Mouse (Mus musculus): ENCODE data around the gene Pnma1. TPM values are rescaled to one million over a fixed set of nuclear protein-coding genes. Genes with fewer than 3 reads are reported as not detected.

Pnma1 gene
- total and polyA plus RNA-seq, 2 experiments from 2014 or later = 12.0 to 13.9 TPM

DNA sequence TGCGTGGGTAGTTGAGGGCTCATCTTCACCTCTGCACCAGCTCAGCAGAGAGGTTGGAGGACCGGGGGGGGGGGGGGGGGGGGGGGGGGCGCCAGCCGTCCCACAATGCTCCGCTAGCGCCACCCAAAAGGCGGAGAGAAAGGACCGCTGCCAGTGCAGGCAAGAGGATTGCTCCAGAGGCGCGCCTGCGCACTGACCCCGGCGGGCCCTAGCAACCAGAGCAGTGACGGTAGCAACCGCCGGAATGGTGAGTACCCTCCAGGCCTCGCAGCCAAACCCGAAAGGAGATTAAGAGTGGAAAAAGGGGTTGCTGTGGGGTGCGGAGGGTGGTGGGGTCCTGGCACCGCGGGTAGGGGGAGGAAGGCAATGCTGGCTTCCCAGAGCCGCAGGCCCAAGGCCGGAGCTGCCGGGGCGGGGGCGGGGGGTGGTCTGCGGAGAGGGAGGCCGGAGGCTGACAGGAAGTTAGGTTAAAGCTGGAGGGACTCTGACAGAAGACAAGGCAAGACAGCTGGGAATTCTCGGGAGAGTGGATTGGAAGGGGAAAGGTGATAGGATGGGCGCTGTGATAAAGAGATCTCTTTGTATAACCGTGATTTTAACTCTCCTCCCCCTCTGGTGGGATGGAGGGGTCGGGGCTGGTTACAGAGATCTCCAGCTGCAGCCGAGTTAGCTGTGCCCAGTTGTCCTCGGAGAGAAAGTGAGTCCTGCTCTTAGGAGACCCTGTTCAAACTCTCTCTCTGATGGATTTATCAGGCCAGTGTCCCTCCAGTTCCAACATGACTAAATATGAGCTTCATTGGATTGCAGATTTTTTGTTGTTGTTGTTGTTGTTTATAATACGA is 33.9 kb downstream of the Pnma1 start, which contains the start of gene Dnal1:
TSS of gene Dnal1 (plus strand) at position 214 of the 842 bp plus-strand sequence.
- peak; percentile 99 for ATAC-seq
- H3K9me3 ChIP-seq (ENCODE audit: low read length) = no peaks in the 10 kb centered on the region

GRCm38 (mm10) chr12:84113676-84114075 is 34.6 kb downstream of the Pnma1 start:
- peak overlapping the region; percentile 67 for H3K4me2 ChIP-seq (ENCODE audit: low read depth)
- TF ChIP-seq CTCF (IDR thresholded peaks at IDR 0.05; ENCODE audit: low read depth) = no peak
- 34% methylated on average over 6 of the region's 6 CpGs for WGBS

More for the DNA sequence above, 33.9 kb downstream of the Pnma1 start, which contains the start of gene Dnal1:
- Histone ChIP-seq H3K4me2 (ENCODE audit: low read depth) (peak within 1 kb of the TSS; percentile 67), H3K9ac (peak within 1 kb of the TSS; percentile 73), H3K36me3 (ENCODE audit: insufficient read depth) (no peaks in the 10 kb centered on the region), H3K27ac (ENCODE audit: low read depth, low read length) (peak within 1 kb of the TSS; percentile 74), H3K4me3 (ENCODE audit: low read depth, low read length) (peak within 1 kb of the TSS; percentile 85), H3K27me3 (ENCODE audit: insufficient read depth, low read length) (no peaks in the 10 kb centered on the region), H3K4me1 (ENCODE audit: insufficient read depth) (peaks cover 6% of the 10 kb centered on the region; the same call in 1 of the 2 replicates)
- TF ChIP-seq CTCF (IDR thresholded peaks at IDR 0.05; ENCODE audit: low read depth) = peak; percentile 37
- WGBS = 2% methylated on average over 32 of the region's 35 CpGs
- peak; percentile 93 for DNase-seq

DNA sequence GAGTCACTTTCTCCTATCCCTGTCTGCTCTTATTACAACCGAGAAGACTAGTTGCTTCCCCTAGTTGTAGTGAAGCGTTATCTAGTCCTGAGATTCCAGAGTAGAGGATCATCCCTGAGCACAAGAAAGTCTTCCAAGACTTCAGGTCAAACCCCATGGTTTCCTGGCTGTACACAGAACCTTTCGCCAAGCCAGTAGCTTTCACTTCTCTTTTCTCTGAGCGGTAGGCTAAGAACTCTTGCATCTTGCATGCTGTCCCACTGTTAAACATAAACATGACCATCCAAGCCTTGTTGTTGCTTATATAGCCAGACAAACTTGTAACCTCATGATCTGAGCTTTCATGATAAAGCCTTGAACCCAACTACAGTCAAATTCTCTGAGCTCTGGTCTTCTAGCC is 37.5 kb downstream of the Pnma1 start:
- DNase-seq (no peak), ATAC-seq (no peak)
- Histone ChIP-seq H3K27ac (ENCODE audit: low read depth, low read length) (no peak overlapping the region), H3K4me3 (ENCODE audit: low read depth, low read length) (no peak overlapping the region), H3K9me3 (ENCODE audit: low read length) (no peaks in the 10 kb centered on the region), H3K27me3 (ENCODE audit: insufficient read depth, low read length) (no peaks in the 10 kb centered on the region), H3K4me2 (ENCODE audit: low read depth) (no peak overlapping the region), H3K9ac (no peak overlapping the region), H3K4me1 (ENCODE audit: insufficient read depth) (peaks cover 6% of the 10 kb centered on the region; the same call in 1 of the 2 replicates), H3K36me3 (ENCODE audit: insufficient read depth) (no peaks in the 10 kb centered on the region)
- 89% methylated on average over 4 of the region's 4 CpGs for WGBS
- no peak for TF ChIP-seq CTCF (IDR thresholded peaks at IDR 0.05; ENCODE audit: low read depth)

More at GRCm38 (mm10) chr12:84113676-84114075, 34.6 kb downstream of the Pnma1 start:
- Histone ChIP-seq H3K27me3 (ENCODE audit: insufficient read depth, low read length) (no peaks in the 10 kb centered on the region), H3K4me3 (ENCODE audit: low read depth, low read length) (peak overlapping the region; percentile 85), H3K9ac (no peak overlapping the region), H3K9me3 (ENCODE audit: low read length) (no peaks in the 10 kb centered on the region), H3K36me3 (ENCODE audit: insufficient read depth) (no peaks in the 10 kb centered on the region), H3K27ac (ENCODE audit: low read depth, low read length) (no peak overlapping the region), H3K4me1 (ENCODE audit: insufficient read depth) (peaks cover 6% of the 10 kb centered on the region; the same call in 1 of the 2 replicates)
- no peak for DNase-seq
- ATAC-seq = no peak

DNA sequence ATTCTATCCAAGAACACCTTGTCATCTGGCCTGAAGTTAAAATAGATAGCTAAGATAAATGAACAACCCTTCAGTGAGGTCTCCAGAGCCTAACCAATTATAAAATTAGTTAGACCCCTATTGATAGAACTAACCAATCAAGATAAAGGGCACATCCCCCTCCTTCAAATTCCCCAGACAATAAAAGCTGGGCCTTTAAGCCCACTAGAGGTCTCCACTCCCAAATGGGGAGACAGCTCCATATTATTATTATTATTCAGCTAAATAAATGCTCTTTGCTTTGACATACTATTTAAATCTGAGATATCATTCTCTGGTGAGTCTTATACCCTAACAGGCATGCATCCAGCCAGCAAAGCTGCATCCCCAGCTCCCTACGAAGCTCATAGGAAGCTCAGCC is 38.4 kb downstream of the Pnma1 start:
- no peak for DNase-seq

DNA sequence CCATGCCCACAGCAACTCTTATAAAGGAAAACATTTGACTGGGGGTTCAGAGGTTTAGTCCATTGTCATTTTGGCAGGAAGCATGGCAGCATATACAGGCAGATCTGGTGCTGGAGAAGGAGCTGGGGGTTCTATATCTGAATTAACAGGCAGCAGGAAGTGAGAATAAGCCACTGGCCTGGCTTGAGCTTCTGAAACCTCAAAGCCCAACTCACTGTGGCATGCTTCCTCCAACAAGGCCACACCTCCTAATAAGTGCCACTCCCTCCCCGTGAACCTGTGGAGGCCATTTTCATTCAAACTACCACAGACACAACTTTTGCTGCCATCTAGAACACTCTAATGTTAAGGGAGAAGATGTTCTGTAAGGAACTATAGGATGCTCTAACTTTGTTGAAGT is 40.6 kb downstream of the Pnma1 start:
- DNase-seq = no peak
- no peak for TF ChIP-seq CTCF (IDR thresholded peaks at IDR 0.05; ENCODE audit: low read depth)
- Histone ChIP-seq H3K36me3 (ENCODE audit: insufficient read depth) (no peaks in the 10 kb centered on the region), H3K4me3 (ENCODE audit: low read depth, low read length) (no peak overlapping the region), H3K27me3 (ENCODE audit: insufficient read depth, low read length) (no peaks in the 10 kb centered on the region), H3K9ac (no peak overlapping the region), H3K4me2 (ENCODE audit: low read depth) (no peak overlapping the region), H3K4me1 (ENCODE audit: insufficient read depth) (no peaks in the 10 kb centered on the region), H3K27ac (ENCODE audit: low read depth, low read length) (no peak overlapping the region), H3K9me3 (ENCODE audit: low read length) (no peaks in the 10 kb centered on the region)
- ATAC-seq = no peak
- WGBS = 71% methylated on average over 1 of the region's 1 CpGs

More for the DNA sequence above, 38.4 kb downstream of the Pnma1 start:
- no peak for TF ChIP-seq CTCF (IDR thresholded peaks at IDR 0.05; ENCODE audit: low read depth)
- WGBS = 80% methylated on average over 1 of the region's 1 CpGs
- H3K4me3 ChIP-seq (ENCODE audit: low read depth, low read length) = no peak overlapping the region
- no peak for ATAC-seq
- H3K27ac ChIP-seq (ENCODE audit: low read depth, low read length) = no peak overlapping the region
- H3K9me3 ChIP-seq (ENCODE audit: low read length) = no peaks in the 10 kb centered on the region
- no peaks in the 10 kb centered on the region for H3K27me3 ChIP-seq (ENCODE audit: insufficient read depth, low read length)
- no peaks in the 10 kb centered on the region for H3K36me3 ChIP-seq (ENCODE audit: insufficient read depth)
- no peak overlapping the region for H3K4me2 ChIP-seq (ENCODE audit: low read depth)
- H3K9ac ChIP-seq = no peak overlapping the region
- peaks cover 2% of the 10 kb centered on the region; the same call in 1 of the 2 replicates for H3K4me1 ChIP-seq (ENCODE audit: insufficient read depth)

DNA sequence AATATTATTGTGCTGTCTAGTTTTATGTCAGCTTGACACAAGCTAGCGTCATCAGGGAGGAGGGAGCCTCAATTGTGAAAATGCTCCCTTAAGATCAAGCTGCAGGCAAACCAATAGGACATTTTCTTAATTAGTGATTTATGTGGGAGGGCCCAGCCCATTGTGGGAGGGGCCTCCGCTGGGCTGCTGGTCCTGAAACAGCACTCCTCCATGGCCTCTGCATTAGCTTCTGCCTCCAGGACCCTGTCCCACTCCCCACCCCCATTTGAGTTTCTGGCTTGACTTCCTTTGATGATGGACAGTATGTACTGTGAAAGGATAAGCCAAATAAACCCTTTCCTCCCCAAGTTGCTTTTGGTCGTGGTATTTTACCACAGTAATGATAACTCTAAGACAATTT is 41.3 kb downstream of the Pnma1 start:
- no peaks in the 10 kb centered on the region for H3K9me3 ChIP-seq (ENCODE audit: low read length)
- H3K4me3 ChIP-seq (ENCODE audit: low read depth, low read length) = no peak overlapping the region
- H3K4me2 ChIP-seq (ENCODE audit: low read depth) = no peak overlapping the region
- H3K27ac ChIP-seq (ENCODE audit: low read depth, low read length) = no peak overlapping the region
- ATAC-seq (no peak), DNase-seq (no peak)
- WGBS = 82% methylated on average over 3 of the region's 3 CpGs
- no peak for TF ChIP-seq CTCF (IDR thresholded peaks at IDR 0.05; ENCODE audit: low read depth)
- H3K4me1 ChIP-seq (ENCODE audit: insufficient read depth) = no peaks in the 10 kb centered on the region
- H3K27me3 ChIP-seq (ENCODE audit: insufficient read depth, low read length) = no peaks in the 10 kb centered on the region
- H3K36me3 ChIP-seq (ENCODE audit: insufficient read depth) = no peaks in the 10 kb centered on the region
- H3K9ac ChIP-seq = no peak overlapping the region

DNA sequence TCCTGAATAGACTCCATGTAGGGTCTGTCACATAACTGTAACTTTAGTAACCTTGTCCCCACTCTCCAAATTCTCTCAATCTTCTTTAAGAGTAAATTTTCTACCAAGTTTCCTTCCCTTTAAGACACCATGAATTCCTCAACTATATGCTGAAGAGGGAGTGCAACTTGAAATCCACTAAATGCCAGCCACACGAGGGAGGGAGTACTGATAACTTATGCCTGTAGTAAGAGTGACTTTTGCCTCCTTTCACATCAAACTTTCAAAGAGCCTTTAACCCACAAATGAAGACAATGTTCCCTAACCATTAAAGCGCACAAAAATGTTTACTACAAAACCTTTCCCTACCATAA is 46.8 kb downstream of the Pnma1 start:
- peak overlapping the region; percentile 41 for H3K4me3 ChIP-seq (ENCODE audit: low read depth, low read length)
- no peak overlapping the region for H3K27ac ChIP-seq (ENCODE audit: low read depth, low read length)
- no peaks in the 10 kb centered on the region for H3K4me1 ChIP-seq (ENCODE audit: insufficient read depth)
- H3K4me2 ChIP-seq (ENCODE audit: low read depth) = peak overlapping the region; percentile 54
- ATAC-seq = peak; percentile 25; the same call in 1 of the 2 replicates
- no peaks in the 10 kb centered on the region for H3K9me3 ChIP-seq (ENCODE audit: low read length)
- no peak overlapping the region for H3K9ac ChIP-seq
- H3K27me3 ChIP-seq (ENCODE audit: insufficient read depth, low read length) = no peaks in the 10 kb centered on the region
- DNase-seq = no peak
- TF ChIP-seq CTCF (IDR thresholded peaks at IDR 0.05; ENCODE audit: low read depth) = no peak
- 45% methylated on average over 2 of the region's 2 CpGs for WGBS
- H3K36me3 ChIP-seq (ENCODE audit: insufficient read depth) = no peaks in the 10 kb centered on the region
